Mouse (Mus musculus) limb, embryonic 12.5 days (tissue): Measurements from ENCODE around the gene Slc26a9. TPM values are rescaled to one million over a fixed set of nuclear protein-coding genes. Genes with fewer than 3 reads are reported as not detected.

Source experiments
- ATAC-seq: fragments of 200-750 bp; cut with Nextera tagmentation; 2 replicates; pipeline ENCODE4 v1.8.0; 2017; ENCODE audit warnings: low read depth, moderate TSS enrichment; ENCODE audit not compliant: insufficient number of reproducible peaks, insufficient read depth, low FRiP score, low TSS enrichment
- H3K27ac ChIP-seq: fragments of 300-500 bp; sonication (generic); 2 replicates; pipeline ENCODE4 v1.5.1; 2016; ENCODE audit warnings: mild to moderate bottlenecking, moderate library complexity
- H3K27me3 ChIP-seq: fragments of 300-500 bp; sonication (generic); 2 replicates; pipeline ENCODE4 v1.6.1; 2016; ENCODE audit warnings: mild to moderate bottlenecking, moderate library complexity
- H3K36me3 ChIP-seq: fragments of 300-500 bp; sonication (generic); 2 replicates; pipeline ENCODE4 v1.6.1; 2016; ENCODE audit warnings: mild to moderate bottlenecking, moderate library complexity
- H3K4me1 ChIP-seq: fragments of 300-500 bp; sonication (generic); replicated peaks from 2 replicates; pipeline ENCODE4 v1.6.1; 2016
- H3K4me2 ChIP-seq: fragments of 300-500 bp; sonication (generic); 2 replicates; pipeline ENCODE4 v1.6.1; 2016; ENCODE audit warnings: mild to moderate bottlenecking, moderate library complexity
- H3K4me3 ChIP-seq: fragments of 300-500 bp; sonication (generic); replicated peaks from 2 replicates; pipeline ENCODE4 v1.5.1; 2016; ENCODE audit warnings: mild to moderate bottlenecking
- H3K9ac ChIP-seq: fragments of 300-500 bp; sonication (generic); replicated peaks from 2 replicates; pipeline ENCODE4 v1.6.1; 2016; ENCODE audit warnings: mild to moderate bottlenecking, moderate library complexity
- H3K9me3 ChIP-seq: fragments of 300-500 bp; sonication (generic); 2 replicates; pipeline ENCODE4 v1.6.1; 2016; ENCODE audit warnings: mild to moderate bottlenecking, moderate library complexity
- WGBS: fragments of 180-500 bp; shearing (Covaris S2); methylation state at CpG from one replicate; pipeline ENCODE4 v1.1.7; 2016; 5-methylcytosine and 5-hydroxymethylcytosine counted together
- polyA plus RNA-seq: library from polyadenylated mRNA; unstranded; fragments of >200 nt; fragmentation: Nextera tagmentation; extraction: Ambion mirVana; gene quantifications from 2 replicates; pipeline ENCODE4 v1.2.1, GENCODE M21; 2016

Gene Slc26a9
- polyA plus RNA-seq, 1 experiment from 2014 or later = not detected

DNA sequence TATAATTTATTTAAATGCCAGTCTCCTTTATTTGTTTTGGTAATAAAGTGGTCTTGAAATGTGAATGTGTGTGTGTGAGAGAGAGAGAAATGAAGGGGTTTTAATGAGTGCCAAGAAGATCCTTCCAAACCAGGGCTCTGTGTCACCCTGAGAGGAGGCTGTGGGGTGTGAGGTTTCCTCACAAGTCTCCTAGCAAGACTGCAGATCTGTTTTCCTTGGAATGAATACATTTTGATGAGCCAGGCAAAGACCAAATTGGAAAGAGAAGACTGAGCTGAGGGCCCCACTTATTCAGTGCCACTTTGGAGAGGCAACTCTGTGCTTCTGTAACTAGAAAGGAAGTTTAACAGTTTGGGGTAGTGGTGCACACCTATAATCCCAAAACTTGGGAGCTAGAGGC, 27.6 kb downstream of the Slc26a9 start:
- ATAC-seq = no peak
- Histone ChIP-seq H3K4me3 (no peak overlapping the region), H3K36me3 (no peaks in the 10 kb centered on the region), H3K4me2 (no peak overlapping the region), H3K27ac (no peak overlapping the region), H3K9me3 (no peaks in the 10 kb centered on the region), H3K9ac (no peak overlapping the region), H3K27me3 (peaks cover 12% of the 10 kb centered on the region; the same call in 1 of the 2 replicates), H3K4me1 (peaks cover 5% of the 10 kb centered on the region; the same call in 1 of the 2 replicates)

- H3K4me2 ChIP-seq = no peak overlapping the region
- peaks cover 11% of the 10 kb centered on the region; the same call in 1 of the 2 replicates for H3K4me1 ChIP-seq
- H3K4me3 ChIP-seq = no peak overlapping the region
- no peaks in the 10 kb centered on the region for H3K36me3 ChIP-seq
- no peak overlapping the region for H3K27ac ChIP-seq
- 21% methylated on average over 3 of the region's 3 CpGs for WGBS
- ATAC-seq = no peak
- no peak overlapping the region for H3K9ac ChIP-seq
- H3K9me3 ChIP-seq = no peaks in the 10 kb centered on the region
- no peaks in the 10 kb centered on the region for H3K27me3 ChIP-seq
Measured at GRCm38 (mm10) chr1:131794591-131794990, 50.8 kb downstream of the Slc26a9 start.

DNA sequence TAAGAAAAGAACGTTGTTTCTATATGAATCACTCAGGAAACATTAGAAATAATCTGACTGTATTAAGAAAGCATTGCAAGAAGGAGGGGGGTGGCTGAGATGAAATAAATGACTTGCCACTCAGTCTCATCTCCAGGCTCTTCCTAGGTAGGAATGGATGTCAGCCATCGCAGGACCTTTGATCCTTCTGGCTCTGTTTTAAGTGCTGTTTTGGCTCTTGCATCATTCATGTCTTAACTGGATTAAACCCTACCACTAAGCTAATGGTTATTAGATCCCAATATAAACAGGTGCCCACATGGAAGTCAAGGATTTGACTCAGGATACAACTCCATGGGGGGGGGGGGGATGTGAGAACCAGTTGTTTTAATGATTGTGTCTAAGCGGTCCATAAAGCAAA, 51.3 kb downstream of the Slc26a9 start:
- Histone ChIP-seq H3K36me3 (no peaks in the 10 kb centered on the region), H3K9ac (no peak overlapping the region), H3K27ac (no peak overlapping the region), H3K4me3 (no peak overlapping the region), H3K4me1 (peaks cover 11% of the 10 kb centered on the region; the same call in 1 of the 2 replicates), H3K27me3 (no peaks in the 10 kb centered on the region), H3K9me3 (no peaks in the 10 kb centered on the region), H3K4me2 (no peak overlapping the region)
- WGBS = 64% methylated on average over 3 of the region's 3 CpGs
- ATAC-seq = no peak

DNA sequence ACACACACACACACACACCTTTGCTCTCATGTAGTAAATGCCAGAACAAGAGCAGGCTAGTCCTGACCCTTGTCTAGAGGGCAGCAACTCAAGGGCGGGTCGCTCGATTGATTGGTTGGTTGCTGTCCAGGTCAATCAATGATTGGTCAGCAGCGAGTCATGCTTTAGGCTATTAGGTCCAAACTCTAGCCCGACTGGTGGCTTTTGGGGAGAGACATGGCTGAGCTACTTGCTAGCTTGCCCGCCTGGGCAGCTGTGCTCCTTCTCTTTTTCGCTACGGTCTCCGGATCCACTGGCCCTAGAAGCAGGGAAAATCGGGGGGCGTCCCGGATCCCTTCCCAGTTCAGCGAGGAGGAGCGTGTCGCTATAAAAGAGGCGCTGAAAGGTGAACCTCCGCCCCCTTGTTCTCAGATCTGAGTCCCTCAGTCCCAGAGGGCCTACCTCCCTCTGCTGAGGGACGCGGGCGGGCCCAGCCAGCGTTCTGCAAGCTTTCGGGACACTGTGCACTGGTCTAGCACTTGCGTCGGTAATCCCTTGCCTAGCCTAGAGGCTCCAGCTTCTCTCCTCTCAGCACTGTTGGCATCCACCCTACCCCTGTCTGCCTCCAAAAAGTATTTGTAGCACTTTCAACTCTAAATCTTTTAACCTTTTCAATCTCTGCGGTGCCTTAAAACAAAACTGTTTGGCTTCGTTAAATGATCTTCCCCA, 53.5 kb downstream of the Slc26a9 start, which contains the start of gene Pm20d1:
TSS of gene Pm20d1 (plus strand) at position 180 of the 708 bp plus-strand sequence.
- WGBS = 4% methylated on average over 26 of the region's 26 CpGs
- Histone ChIP-seq H3K4me2 (peak within 1 kb of the TSS; percentile 55), H3K4me3 (peak within 1 kb of the TSS; percentile 35), H3K4me1 (peaks cover 11% of the 10 kb centered on the region; the same call in 1 of the 2 replicates), H3K36me3 (no peaks in the 10 kb centered on the region), H3K27me3 (no peaks in the 10 kb centered on the region), H3K9ac (peak within 1 kb of the TSS; percentile 38; the same call in 1 of the 2 replicates), H3K27ac (no peak within 1 kb of the TSS), H3K9me3 (no peaks in the 10 kb centered on the region)
- peak; percentile 37; the same call in 1 of the 2 replicates for ATAC-seq

DNA sequence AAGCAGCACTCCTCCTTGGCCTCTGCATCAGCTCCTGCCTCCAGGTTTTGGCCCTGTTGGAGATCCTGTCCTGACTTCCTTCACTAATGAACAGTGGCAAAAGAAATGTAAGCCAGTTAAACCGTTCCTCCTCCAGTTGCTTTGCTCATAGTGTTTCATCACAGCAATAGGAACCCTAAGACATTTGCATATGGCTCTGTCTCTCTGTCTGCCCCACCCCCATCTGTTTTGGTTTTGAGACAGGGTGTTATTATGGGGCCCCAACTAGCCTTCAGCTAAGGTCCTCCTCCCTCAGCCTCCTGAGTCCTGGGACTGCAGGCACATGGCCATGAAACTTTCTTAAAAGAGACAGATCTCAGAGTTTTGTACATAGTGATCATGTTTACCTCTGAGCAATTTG, 56.2 kb downstream of the Slc26a9 start:
- H3K4me1 ChIP-seq = peaks cover 11% of the 10 kb centered on the region; the same call in 1 of the 2 replicates

DNA sequence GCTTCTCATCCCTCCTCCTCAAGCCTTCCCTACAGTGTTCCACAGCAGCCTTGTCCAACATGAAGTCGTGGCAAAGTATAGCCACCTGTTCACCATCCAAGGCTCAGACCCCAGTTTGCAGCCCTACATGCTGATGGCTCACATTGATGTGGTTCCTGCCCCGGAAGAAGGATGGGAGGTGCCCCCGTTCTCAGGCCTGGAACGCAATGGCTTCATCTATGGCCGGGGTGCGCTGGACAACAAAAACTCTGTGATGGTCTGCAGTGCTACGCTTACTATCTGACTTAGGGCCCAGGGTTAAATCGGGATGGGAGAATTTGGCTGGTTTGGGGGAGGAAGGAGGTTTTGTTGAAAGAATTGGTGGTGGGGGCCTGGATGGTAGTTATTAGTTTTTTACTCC, 57.2 kb downstream of the Slc26a9 start:
- 94% methylated on average over 8 of the region's 8 CpGs for whole genome bisulfite sequencing
- no peak overlapping the region for H3K9ac ChIP-seq
- H3K4me2 ChIP-seq = no peak overlapping the region
- peaks cover 11% of the 10 kb centered on the region; the same call in 1 of the 2 replicates for H3K4me1 ChIP-seq
- H3K9me3 ChIP-seq = no peaks in the 10 kb centered on the region
- no peaks in the 10 kb centered on the region for H3K36me3 ChIP-seq
- H3K27ac ChIP-seq = no peak overlapping the region
- no peaks in the 10 kb centered on the region for H3K27me3 ChIP-seq
- no peak overlapping the region for H3K4me3 ChIP-seq
- no peak for ATAC-seq

More for the DNA sequence above, 56.2 kb downstream of the Slc26a9 start:
- Histone ChIP-seq H3K27me3 (no peaks in the 10 kb centered on the region), H3K27ac (no peak overlapping the region), H3K9me3 (no peaks in the 10 kb centered on the region), H3K4me3 (no peak overlapping the region), H3K36me3 (no peaks in the 10 kb centered on the region), H3K9ac (no peak overlapping the region), H3K4me2 (no peak overlapping the region)
- WGBS = 25% methylated on average over 1 of the region's 1 CpGs
- ATAC-seq = no peak

DNA sequence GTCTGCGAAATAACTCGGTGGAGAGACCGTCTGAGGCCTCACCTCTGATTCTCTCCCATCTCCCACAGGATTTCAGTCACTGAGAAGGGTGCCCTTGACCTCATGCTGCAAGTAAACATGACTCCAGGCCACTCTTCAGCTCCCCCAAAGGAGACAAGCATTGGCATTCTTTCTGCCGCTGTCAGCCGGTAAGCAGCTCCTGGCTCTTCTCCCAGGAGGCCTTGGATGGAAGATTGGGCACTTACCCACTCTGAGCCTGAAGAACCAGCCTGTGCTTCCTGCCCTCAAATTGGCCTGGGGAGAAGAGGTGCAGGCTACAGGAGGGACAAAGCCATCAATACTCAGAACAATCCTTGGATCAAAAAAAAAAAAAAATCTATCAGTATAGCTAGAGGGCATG, 58.8 kb downstream of the Slc26a9 start:
- Histone ChIP-seq H3K36me3 (no peaks in the 10 kb centered on the region), H3K9ac (no peak overlapping the region), H3K4me3 (no peak overlapping the region), H3K4me2 (no peak overlapping the region), H3K9me3 (no peaks in the 10 kb centered on the region), H3K27me3 (no peaks in the 10 kb centered on the region), H3K4me1 (peaks cover 2% of the 10 kb centered on the region; the same call in 1 of the 2 replicates), H3K27ac (no peak overlapping the region)
- WGBS = 90% methylated on average over 5 of the region's 5 CpGs
- no peak for ATAC-seq

DNA sequence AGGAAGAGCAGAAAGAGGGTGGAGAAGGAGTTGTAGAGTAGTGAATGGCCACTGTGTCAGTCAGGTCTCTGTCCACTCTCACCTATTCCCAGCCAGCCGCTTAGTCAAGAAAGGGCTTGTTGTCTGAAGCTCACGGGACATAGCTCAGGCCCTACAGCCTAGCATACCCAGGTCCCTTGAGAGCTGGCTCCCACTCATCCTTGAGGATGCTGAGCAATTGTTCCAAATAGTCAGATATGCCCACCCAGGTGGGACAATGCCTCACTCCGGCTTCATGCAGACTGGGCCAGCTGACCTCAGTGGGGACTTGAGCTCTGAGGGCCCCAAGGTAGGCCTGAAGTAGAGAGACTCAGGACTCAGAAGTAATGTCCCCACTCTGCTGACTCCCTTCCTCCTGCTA, 60.3 kb downstream of the Slc26a9 start:
- no peak overlapping the region for H3K4me2 ChIP-seq
- no peaks in the 10 kb centered on the region for H3K9me3 ChIP-seq
- H3K27ac ChIP-seq = no peak overlapping the region
- no peaks in the 10 kb centered on the region for H3K27me3 ChIP-seq
- no peaks in the 10 kb centered on the region for H3K4me1 ChIP-seq
- H3K9ac ChIP-seq = no peak overlapping the region
- 91% methylated on average over 3 of the region's 3 CpGs for WGBS
- no peaks in the 10 kb centered on the region for H3K36me3 ChIP-seq
- ATAC-seq = no peak
- H3K4me3 ChIP-seq = no peak overlapping the region

- 77% methylated on average over 1 of the region's 1 CpGs for WGBS
- H3K4me1 ChIP-seq = no peaks in the 10 kb centered on the region
- H3K4me3 ChIP-seq = no peak overlapping the region
- no peak overlapping the region for H3K27ac ChIP-seq
- no peaks in the 10 kb centered on the region for H3K36me3 ChIP-seq
- H3K4me2 ChIP-seq = no peak overlapping the region
- no peak for ATAC-seq
- H3K9ac ChIP-seq = no peak overlapping the region
- H3K9me3 ChIP-seq = no peaks in the 10 kb centered on the region
- no peaks in the 10 kb centered on the region for H3K27me3 ChIP-seq
Measured at GRCm38 (mm10) chr1:131808986-131809385, 65.2 kb downstream of the Slc26a9 start.

- Histone ChIP-seq H3K27ac (no peak overlapping the region), H3K9ac (no peak overlapping the region), H3K4me3 (no peak overlapping the region), H3K27me3 (no peaks in the 10 kb centered on the region), H3K4me2 (no peak overlapping the region), H3K36me3 (no peaks in the 10 kb centered on the region), H3K9me3 (no peaks in the 10 kb centered on the region; the same call in 1 of the 2 replicates), H3K4me1 (no peaks in the 10 kb centered on the region)
- ATAC-seq = no peak
- WGBS = 64% methylated on average over 2 of the region's 2 CpGs
Measured at GRCm38 (mm10) chr1:131809651-131810050, 65.8 kb downstream of the Slc26a9 start.

DNA sequence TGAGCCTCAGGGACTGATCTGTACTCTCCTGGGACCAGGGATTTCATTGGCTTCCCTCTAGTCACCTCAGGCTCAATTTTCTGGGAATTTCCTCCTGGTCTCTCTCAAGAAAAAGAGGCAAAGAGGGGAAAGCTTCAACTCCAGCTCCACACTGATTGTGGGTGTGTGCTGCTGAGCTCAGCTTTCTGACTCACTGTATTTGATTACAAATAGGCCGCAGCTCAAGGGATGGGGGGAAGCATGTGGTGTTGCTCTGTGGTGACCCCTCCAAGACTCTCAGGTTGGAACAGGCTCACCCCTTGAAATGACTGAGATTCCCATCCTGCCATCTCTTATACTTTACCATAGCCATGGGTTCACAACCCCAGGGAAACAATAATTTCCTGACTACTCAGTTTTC, 67.6 kb downstream of the Slc26a9 start:
- H3K36me3 ChIP-seq = no peaks in the 10 kb centered on the region
- no peaks in the 10 kb centered on the region for H3K4me1 ChIP-seq
- no peak overlapping the region for H3K4me2 ChIP-seq
- 86% methylated on average over 1 of the region's 1 CpGs for WGBS
- no peak for ATAC-seq
- no peak overlapping the region for H3K9ac ChIP-seq
- no peak overlapping the region for H3K4me3 ChIP-seq
- H3K9me3 ChIP-seq = no peaks in the 10 kb centered on the region; the same call in 1 of the 2 replicates
- no peaks in the 10 kb centered on the region for H3K27me3 ChIP-seq
- H3K27ac ChIP-seq = no peak overlapping the region

GRCm38 (mm10) chr1:131812006-131812405, 68.2 kb downstream of the Slc26a9 start:
- H3K27me3 ChIP-seq = no peaks in the 10 kb centered on the region
- no peak overlapping the region for H3K9ac ChIP-seq
- 65% methylated on average over 9 of the region's 9 CpGs for WGBS
- no peak overlapping the region for H3K4me3 ChIP-seq
- no peak overlapping the region for H3K4me2 ChIP-seq
- no peak overlapping the region for H3K27ac ChIP-seq
- no peaks in the 10 kb centered on the region for H3K4me1 ChIP-seq
- no peaks in the 10 kb centered on the region for H3K36me3 ChIP-seq
- ATAC-seq = no peak
- no peaks in the 10 kb centered on the region; the same call in 1 of the 2 replicates for H3K9me3 ChIP-seq
